Mouse (Mus musculus): ENCODE results near the gene Lrrc4b.

The Lrrc4b gene

GRCm38 (mm10) chr7:44463556-44464225 is 34.9 kb downstream of the Lrrc4b start:
- no peak for DNase-seq (ENCODE audit: low spot score in 2 of 2)

DNA sequence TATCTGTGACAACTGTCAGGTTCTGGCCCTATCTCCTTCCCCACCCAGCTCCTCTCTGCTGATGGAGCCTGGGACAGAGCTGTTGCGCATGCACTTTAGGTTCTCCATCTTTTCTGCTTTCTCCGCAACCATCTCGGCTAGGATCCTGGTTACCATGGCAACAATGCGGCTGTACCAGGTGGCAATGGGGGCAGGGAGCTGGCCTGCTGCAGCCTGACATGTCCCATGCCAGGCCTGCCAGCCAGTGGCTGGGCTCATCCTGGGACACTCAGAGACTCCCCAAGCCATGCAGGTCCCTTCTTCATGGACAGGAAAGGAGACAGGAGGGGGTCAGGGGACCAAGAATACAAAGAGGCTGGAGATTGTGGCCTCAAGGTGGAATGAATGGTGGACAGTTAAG is 35.7 kb downstream of the Lrrc4b start:
- peak; percentile 86 to 90 for DNase-seq (ENCODE audit: low spot score in 2 of 2)

DNA sequence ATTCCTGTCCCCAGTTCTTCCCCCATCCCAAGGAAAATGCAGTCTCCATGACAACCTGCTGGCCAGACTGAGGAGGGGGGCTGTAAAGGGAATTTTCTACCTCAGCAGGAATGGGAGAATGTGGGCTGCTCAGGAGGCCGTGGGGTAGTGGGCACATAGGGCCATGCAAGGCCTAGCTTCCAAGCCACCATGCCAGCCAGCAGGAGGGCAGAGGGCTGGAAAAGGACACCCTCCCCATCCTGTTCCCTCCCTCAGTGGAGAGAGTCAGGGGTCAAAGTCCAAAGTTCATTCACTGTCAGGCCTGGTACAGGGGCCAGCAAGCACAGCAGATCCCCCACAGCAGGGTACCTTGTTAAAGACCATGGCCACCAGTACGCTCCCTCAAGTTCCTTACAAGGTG is 36.3 kb downstream of the Lrrc4b start, which contains the start of gene Aspdh:
Gene Aspdh, plus strand, starts transcription at position 281 of the 400 bp plus-strand sequence.
- DNase-seq (ENCODE audit: low spot score in 2 of 2) = no peak

- DNase-seq (ENCODE audit: low spot score in 2 of 2) = no peak
Observed at GRCm38 (mm10) chr7:44466006-44466887, 37.4 kb downstream of the Lrrc4b start.

GRCm38 (mm10) chr7:44466888-44467311 is 38.1 kb downstream of the Lrrc4b start:
- DNase-seq (ENCODE audit: low spot score in 2 of 2) = no peak

GRCm38 (mm10) chr7:44467811-44468411 is 39.1 kb downstream of the Lrrc4b start, which contains the start of gene Josd2:
Gene Josd2, plus strand, starts transcription at chr7:44467980.
- peak; percentile 97 to 98 for DNase-seq (ENCODE audit: low spot score in 2 of 2)

GRCm38 (mm10) chr7:44468644-44469285 is 39.9 kb downstream of the Lrrc4b start:
- DNase-seq (ENCODE audit: low spot score in 2 of 2) = no peak

GRCm38 (mm10) chr7:44469677-44470675 is 41.2 kb downstream of the Lrrc4b start:
- DNase-seq (ENCODE audit: low spot score in 2 of 2) = no peak

- DNase-seq (ENCODE audit: low spot score in 2 of 2) = no peak
Observed at GRCm38 (mm10) chr7:44470696-44471612, 42.1 kb downstream of the Lrrc4b start.

DNA sequence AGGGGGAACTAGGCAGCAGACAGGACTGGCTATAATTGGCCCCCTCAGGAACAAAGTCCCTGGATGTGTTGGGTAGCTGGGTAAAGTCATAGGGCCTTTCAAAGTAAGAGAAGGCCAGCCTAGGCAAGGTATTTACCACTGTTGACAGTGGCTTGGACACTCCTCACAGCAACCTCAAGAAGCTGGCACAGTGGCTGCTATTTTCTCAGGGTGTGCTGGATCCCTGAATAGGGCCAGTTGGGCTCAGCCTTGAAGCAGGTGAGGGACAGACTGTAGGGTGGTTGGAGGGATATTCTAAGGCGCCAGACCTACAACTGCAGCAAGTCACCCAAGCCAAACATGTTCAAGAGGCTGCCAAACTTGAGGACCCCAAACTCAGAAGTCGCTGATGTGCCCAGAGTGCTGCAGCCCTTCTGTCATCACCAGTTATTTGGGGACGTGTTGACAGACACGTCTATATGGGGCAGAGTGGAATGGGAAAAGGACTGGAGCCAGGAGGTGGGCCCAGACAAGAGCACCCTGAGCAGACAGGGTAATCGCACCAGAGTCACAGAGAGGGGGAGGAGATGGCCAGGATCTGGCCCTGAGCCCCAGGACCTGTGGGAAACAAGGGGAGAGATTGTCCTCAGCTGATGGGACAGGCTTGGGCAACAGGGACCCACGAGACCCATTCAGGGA is 43.2 kb downstream of the Lrrc4b start:
- DNase-seq (ENCODE audit: low spot score in 2 of 2) = no peak

DNA sequence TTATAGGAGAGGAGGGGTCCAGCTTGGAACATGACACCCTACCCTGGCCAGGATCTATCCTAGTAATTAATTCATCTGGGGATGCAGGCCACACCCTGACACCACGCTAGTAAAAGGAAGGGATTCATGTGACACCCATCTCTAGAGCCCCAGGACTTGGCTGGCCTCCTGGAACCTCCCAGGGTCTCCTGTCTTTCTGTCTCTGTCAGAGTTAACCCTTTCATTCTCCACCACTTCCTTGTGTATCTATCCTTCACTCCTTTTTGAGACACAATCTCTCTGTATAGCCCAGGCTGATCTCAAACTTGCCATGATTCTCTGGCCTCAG is 43.7 kb downstream of the Lrrc4b start:
- DNase-seq (ENCODE audit: low spot score in 2 of 2) = no peak

DNA sequence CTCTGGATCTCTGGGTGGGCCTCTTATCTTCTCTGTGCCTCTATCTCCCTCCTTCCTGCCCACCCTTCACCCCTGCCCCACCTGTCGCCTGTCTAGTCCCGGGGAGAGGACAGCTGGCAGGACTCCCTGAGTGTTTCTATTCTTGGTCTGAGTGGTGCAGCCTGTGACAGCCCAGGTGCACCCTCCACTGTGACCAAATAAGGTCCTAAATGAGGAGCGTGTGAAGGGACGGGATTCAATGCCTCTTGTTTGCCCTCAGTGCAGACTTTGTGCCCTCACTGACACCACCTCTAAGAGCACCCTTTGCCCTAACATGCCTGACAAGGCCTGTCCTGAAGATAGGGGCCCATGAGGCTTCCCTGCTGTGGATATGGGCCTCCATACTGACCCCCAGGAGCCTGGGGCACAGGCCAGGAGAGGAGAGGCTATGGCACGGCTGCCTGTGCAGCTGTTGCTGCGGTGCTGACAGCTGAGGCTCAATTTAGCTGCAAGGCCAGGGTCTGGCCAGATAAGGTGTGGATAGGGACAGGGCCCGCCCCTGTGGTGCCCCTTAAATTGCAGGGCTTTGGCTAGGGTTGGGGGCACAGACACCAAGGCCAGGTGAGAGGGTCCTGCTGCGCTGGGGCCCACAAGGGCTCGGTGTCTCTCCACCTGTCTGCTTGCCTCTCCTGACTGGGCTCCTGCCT is 44.3 kb downstream of the Lrrc4b start:
- no peak for DNase-seq (ENCODE audit: low spot score in 2 of 2)

- peak; percentile 77 to 87 for DNase-seq (ENCODE audit: low spot score in 2 of 2)
Observed at GRCm38 (mm10) chr7:44474419-44474818, 45.6 kb downstream of the Lrrc4b start.

DNA sequence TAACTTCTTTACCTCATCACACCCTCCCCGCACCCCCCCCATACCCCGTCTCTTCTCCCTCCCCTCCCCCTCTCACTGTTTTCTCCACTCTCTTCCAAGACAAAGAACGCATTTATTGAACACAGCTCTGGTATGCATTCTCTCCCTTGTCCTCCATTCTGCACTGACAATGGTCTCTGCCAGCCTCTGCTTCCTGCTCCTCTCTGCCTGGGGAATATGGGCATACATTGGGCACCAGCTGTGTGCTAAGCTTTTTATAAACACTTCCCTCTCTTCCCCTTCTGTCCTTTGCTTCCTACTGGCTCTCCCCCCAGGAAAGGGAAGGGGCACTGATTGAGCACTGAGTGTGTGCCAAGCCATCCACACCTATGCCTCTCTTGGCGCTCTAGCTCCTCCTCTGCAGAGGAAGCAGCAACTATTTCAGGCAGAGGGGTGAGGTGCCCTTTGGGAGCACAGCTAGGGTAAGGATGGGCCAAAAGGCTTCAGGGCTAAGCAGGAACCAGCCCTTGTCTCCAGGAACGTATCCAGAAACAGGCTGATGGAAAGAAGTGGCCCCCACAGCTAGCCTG is 46.3 kb downstream of the Lrrc4b start:
- no peak for DNase-seq (ENCODE audit: low spot score in 2 of 2)

- no peak for DNase-seq (ENCODE audit: low spot score in 2 of 2)
Observed at GRCm38 (mm10) chr7:44482836-44483435, 54.1 kb downstream of the Lrrc4b start.

- DNase-seq (ENCODE audit: low spot score in 2 of 2) = no peak
Observed at GRCm38 (mm10) chr7:44484109-44484508, 55.3 kb downstream of the Lrrc4b start.

GRCm38 (mm10) chr7:44484841-44485571 is 56.2 kb downstream of the Lrrc4b start:
- DNase-seq (ENCODE audit: low spot score in 2 of 2) = peak in 1 of 2 experiments; percentile 88

Measured in left cerebral cortex, adult 9 months (tissue).